Mouse (Mus musculus) T-helper 2 cell (primary cell): Measurements from ENCODE around the gene Ttbk1.

ENCODE experiments used
- in situ Hi-C: fragments of 300-600 bp; cut with MboI, MseI; formaldehyde crosslinking; loops from one replicate; pipeline ENCODE4 v1.15.1; 2025; ENCODE audit warnings: high pct_unique_total_duplicates

The Ttbk1 gene

GRCm38 (mm10) chr17:46477286-46477685 is 10.2 kb downstream of the Ttbk1 start:
- in situ Hi-C loops = no loop called here

GRCm38 (mm10) chr17:46476601-46477000 is 10.9 kb downstream of the Ttbk1 start:
- in situ Hi-C loops = no loop called here

- in situ Hi-C loops = no loop called here
Measured at GRCm38 (mm10) chr17:46467830-46468229, 19.6 kb downstream of the Ttbk1 start.

- in situ Hi-C loops = no loop called here
Measured at GRCm38 (mm10) chr17:46462226-46462625, 25.2 kb downstream of the Ttbk1 start.

GRCm38 (mm10) chr17:46461347-46461746 is 26.1 kb downstream of the Ttbk1 start:
- in situ Hi-C loops = no loop called here

- in situ Hi-C loops = no loop called here
Measured at GRCm38 (mm10) chr17:46460673-46461072, 26.8 kb downstream of the Ttbk1 start.

GRCm38 (mm10) chr17:46458439-46458838 is 29.0 kb downstream of the Ttbk1 start:
- in situ Hi-C loops = no loop called here

GRCm38 (mm10) chr17:46457791-46458190 is 29.7 kb downstream of the Ttbk1 start:
- in situ Hi-C loops = no loop called here

GRCm38 (mm10) chr17:46455110-46455691 is 32.3 kb downstream of the Ttbk1 start:
- in situ Hi-C loops = no loop called here

- in situ Hi-C loops = no loop called here
Measured at GRCm38 (mm10) chr17:46454539-46454938, 32.9 kb downstream of the Ttbk1 start.

- in situ Hi-C loops = no loop called here
Measured at GRCm38 (mm10) chr17:46453970-46454411, 33.5 kb downstream of the Ttbk1 start.

GRCm38 (mm10) chr17:46453302-46453948 is 34.0 kb downstream of the Ttbk1 start:
- in situ Hi-C loops = no loop called here

GRCm38 (mm10) chr17:46452683-46453082 is 34.8 kb downstream of the Ttbk1 start:
- in situ Hi-C loops = no loop called here

GRCm38 (mm10) chr17:46446264-46446663 is 41.2 kb downstream of the Ttbk1 start:
- in situ Hi-C loops = no loop called here

GRCm38 (mm10) chr17:46444839-46445579 is 42.5 kb downstream of the Ttbk1 start:
- in situ Hi-C loops = no loop called here

- in situ Hi-C loops = loop anchor here (5.0 kb wide), 1 partner anchor 68 kb away; no protein-coding TSS in a partner anchor
Measured at GRCm38 (mm10) chr17:46439176-46439575, 48.3 kb downstream of the Ttbk1 start.

- in situ Hi-C loops = loop anchor here (5.0 kb wide), 1 partner anchor 69 kb away; no protein-coding TSS in a partner anchor
Measured at GRCm38 (mm10) chr17:46438298-46438873, 49.1 kb downstream of the Ttbk1 start, which contains the start of gene Slc22a7. Gene Slc22a7 (minus strand): TSS chr17:46438457.

- in situ Hi-C loops = loop anchor here (5.0 kb wide), 1 partner anchor 70 kb away; no protein-coding TSS in a partner anchor
Measured at GRCm38 (mm10) chr17:46436672-46437366, 50.7 kb downstream of the Ttbk1 start.

GRCm38 (mm10) chr17:46433627-46434026 is 53.8 kb downstream of the Ttbk1 start:
- in situ Hi-C loops = no loop called here

- in situ Hi-C loops = no loop called here
Measured at GRCm38 (mm10) chr17:46428761-46429414, 58.6 kb downstream of the Ttbk1 start, which contains the start of gene Crip3. Gene Crip3 (plus strand): TSS chr17:46428926.

GRCm38 (mm10) chr17:46426496-46426895 is 61.0 kb downstream of the Ttbk1 start:
- in situ Hi-C loops = no loop called here
